Mouse (Mus musculus): ENCODE measurements at regions not wholly inside any gene's neighbourhood (a gene's known extent, or its start where the extent isn't known, plus 50 kb on each side); places are given as distances from the start of the nearest gene placed in this dataset.
A peak's percentile ranks its signal among the peaks of the same experiment; 100 is the strongest.

GRCm38 (mm10) chr1:18727259-18727658 is 375.6 kb upstream of the Tfap2d start:
- Histone ChIP-seq H3K36me3 (ENCODE audit: insufficient read depth, low read length) (no peaks in the 10 kb centered on the region), H3K9ac (replicated peaks; ENCODE audit: low read length) (no peak overlapping the region), H3K27me3 (ENCODE audit: insufficient read depth, low read length) (no peaks in the 10 kb centered on the region), H3K4me2 (ENCODE audit: low read depth, low read length) (no peak overlapping the region), H3K27ac (no peak overlapping the region), H3K4me1 (ENCODE audit: insufficient read depth, low read length) (no peaks in the 10 kb centered on the region), H3K9me3 (ENCODE audit: low read length) (no peaks in the 10 kb centered on the region), H3K4me3 (ENCODE audit: low read length) (no peak overlapping the region)
- DNase-seq (ENCODE audit: low spot score), result no peak
- 92% methylated on average over 3 of the region's 3 CpGs for WGBS
- ATAC-seq, result no peak
- TF ChIP-seq CTCF (IDR thresholded peaks at IDR 0.05; ENCODE audit: low read depth), result no peak

GRCm38 (mm10) chr1:18758347-18759129 is 344.3 kb upstream of the Tfap2d start:
- ATAC-seq, result no peak
- H3K9ac ChIP-seq (replicated peaks; ENCODE audit: low read length), result no peak overlapping the region
- peak; percentile 2 for DNase-seq (ENCODE audit: low spot score)
- H3K36me3 ChIP-seq (ENCODE audit: insufficient read depth, low read length), result no peaks in the 10 kb centered on the region
- WGBS, result 35% methylated on average over 3 of the region's 3 CpGs
- no peaks in the 10 kb centered on the region for H3K9me3 ChIP-seq (ENCODE audit: low read length)
- H3K27ac ChIP-seq, result no peak overlapping the region
- no peak for TF ChIP-seq CTCF (IDR thresholded peaks at IDR 0.05; ENCODE audit: low read depth)
- no peak overlapping the region for H3K4me3 ChIP-seq (ENCODE audit: low read length)
- no peaks in the 10 kb centered on the region for H3K4me1 ChIP-seq (ENCODE audit: insufficient read depth, low read length)
- H3K4me2 ChIP-seq (ENCODE audit: low read depth, low read length), result no peak overlapping the region
- H3K27me3 ChIP-seq (ENCODE audit: insufficient read depth, low read length), result no peaks in the 10 kb centered on the region

- H3K27me3 ChIP-seq (ENCODE audit: insufficient read depth, low read length), result no peaks in the 10 kb centered on the region
- H3K4me1 ChIP-seq (ENCODE audit: insufficient read depth, low read length), result no peaks in the 10 kb centered on the region
- ATAC-seq, result no peak
- H3K36me3 ChIP-seq (ENCODE audit: insufficient read depth, low read length), result no peaks in the 10 kb centered on the region
- H3K9me3 ChIP-seq (ENCODE audit: low read length), result no peaks in the 10 kb centered on the region
- 0 out of 2 replicates have a peak, but pooled peaks have one; percentile 6 for TF ChIP-seq CTCF (IDR thresholded peaks at IDR 0.05; ENCODE audit: low read depth)
- DNase-seq (ENCODE audit: low spot score), result no peak
- no peak overlapping the region for H3K4me2 ChIP-seq (ENCODE audit: low read depth, low read length)
- H3K27ac ChIP-seq, result no peak overlapping the region
- no peak overlapping the region for H3K4me3 ChIP-seq (ENCODE audit: low read length)
- 50% methylated on average over 1 of the region's 1 CpGs for WGBS
- no peak overlapping the region for H3K9ac ChIP-seq (replicated peaks; ENCODE audit: low read length)
These were observed 309.2 kb upstream of the Tfap2d start for GRCm38 (mm10) chr1:18793639-18794038.

Measured in hindbrain, postnatal 0 days (tissue).